Comparison of ENCODE assay signal across 8 mouse cellular contexts in genomic region chr16:35771141-35771540, GRCm38 (mm10). TPM values are rescaled to one million over a fixed set of nuclear protein-coding genes. Genes with fewer than 3 reads are reported as not detected.
DNase-seq lines count a peak whose midpoint lies in the region; ATAC-seq and TF ChIP-seq lines count a peak whose summit lies in the region.

No protein-coding gene starts in this region.

- peaks cover 17% of the 10 kb centered on the region for H3K4me1 ChIP-seq in heart, embryonic 16.5 days (ENCODE audit: control insufficient read depth, insufficient read depth, low read length)
- H3K4me1 ChIP-seq in MEL (ENCODE audit: control insufficient read depth in 1 of 2, insufficient read depth in 2 of 2, low read length in 2 of 2): peaks cover 3 to 13% of the 10 kb centered on the region in 2 experiments; a peak in 3 of 4 replicates
- H3K4me1 ChIP-seq in hindbrain, embryonic 13.5 days (replicated peaks): peaks cover 34% of the 10 kb centered on the region
- peaks cover 31% of the 10 kb centered on the region for H3K4me1 ChIP-seq in midbrain, embryonic 12.5 days
- H3K4me1 ChIP-seq in cerebellum, adult 2 months (ENCODE audit: control insufficient read depth, insufficient read depth, low read length): peaks cover 3% of the 10 kb centered on the region

- H3K4me3 ChIP-seq in heart, embryonic 16.5 days (ENCODE audit: low read length): peak overlapping the region; percentile 76; the same call in 1 of the 2 replicates
- H3K4me3 ChIP-seq in MEL (ENCODE audit: control insufficient read depth in 1 of 2, insufficient read depth in 1 of 2, low read depth in 2 of 2, low read length in 2 of 2): peak overlapping the region; percentile 28 to 92
- peak overlapping the region; percentile 79 for H3K4me3 ChIP-seq in hindbrain, embryonic 13.5 days
- H3K4me3 ChIP-seq in midbrain, embryonic 12.5 days: peak overlapping the region; percentile 80
- no peak overlapping the region for H3K4me3 ChIP-seq in cerebellum, adult 2 months (replicated peaks; ENCODE audit: insufficient read depth, low read depth, low read length)

- no peak for TF ChIP-seq CTCF in MEL (IDR thresholded peaks at IDR 0.05 in 2 of 3, conservative IDR thresholded peaks at IDR 0.05 in 1 of 3; ENCODE audit: control insufficient read depth in 1 of 3, insufficient read depth in 1 of 3, low read depth in 2 of 3, low read length in 3 of 3, poor library complexity in 1 of 3, severe bottlenecking in 1 of 3)
- no peak for TF ChIP-seq CTCF in cerebellum, adult 2 months (IDR thresholded peaks at IDR 0.05; ENCODE audit: borderline replicate concordance, insufficient read depth, low read depth, low read length)

- H3K27me3 ChIP-seq in heart, embryonic 16.5 days (ENCODE audit: control insufficient read depth, insufficient read depth, low read length): no peaks in the 10 kb centered on the region
- H3K27me3 ChIP-seq in MEL (ENCODE audit: control insufficient read depth in 1 of 2, insufficient read depth in 2 of 2, low read length in 2 of 2): no peaks in the 10 kb centered on the region
- no peaks in the 10 kb centered on the region for H3K27me3 ChIP-seq in hindbrain, embryonic 13.5 days
- no peaks in the 10 kb centered on the region for H3K27me3 ChIP-seq in midbrain, embryonic 12.5 days
- H3K27me3 ChIP-seq in cerebellum, adult 2 months (ENCODE audit: control insufficient read depth, insufficient read depth, low read length): no peaks in the 10 kb centered on the region

- H3K36me3 ChIP-seq in heart, embryonic 16.5 days (ENCODE audit: control insufficient read depth, insufficient read depth): no peaks in the 10 kb centered on the region
- H3K36me3 ChIP-seq in MEL (ENCODE audit: control insufficient read depth in 1 of 2, insufficient read depth in 2 of 2, low read length in 2 of 2): peaks cover 0 to 9% of the 10 kb centered on the region in 2 experiments; a peak in 2 of 4 replicates
- H3K36me3 ChIP-seq in hindbrain, embryonic 13.5 days: peaks cover 5% of the 10 kb centered on the region; the same call in 1 of the 2 replicates
- H3K36me3 ChIP-seq in midbrain, embryonic 12.5 days: no peaks in the 10 kb centered on the region

- no peak for ATAC-seq in heart, embryonic 16.5 days (replicated peaks; ENCODE audit: extremely low read depth, insufficient read depth, low FRiP score)
- ATAC-seq in hindbrain, embryonic 13.5 days (ENCODE audit: low FRiP score): no peak
- no peak for ATAC-seq in midbrain, embryonic 12.5 days (ENCODE audit: low FRiP score, low read depth)

- no peak for TF ChIP-seq RAD21 in MEL (IDR thresholded peaks at IDR 0.05; ENCODE audit: low read depth, low read length)

- no peak for TF ChIP-seq EP300 in MEL (IDR thresholded peaks at IDR 0.05; ENCODE audit: low read depth in 1 of 2, low read length in 2 of 2)

- no peak for TF ChIP-seq POLR2A in MEL (IDR thresholded peaks at IDR 0.05; ENCODE audit: control insufficient read depth in 1 of 2, insufficient read depth in 1 of 2, low read depth in 1 of 2, low read length in 2 of 2, poor library complexity in 1 of 2)
- TF ChIP-seq POLR2A in cerebellum, adult 2 months (IDR thresholded peaks at IDR 0.05; ENCODE audit: borderline replicate concordance, insufficient read depth, low read length): no peak

- H3K4me2 ChIP-seq in heart, embryonic 16.5 days (ENCODE audit: low read depth, low read length): peak overlapping the region; percentile 99
- peak overlapping the region; percentile 89 for H3K4me2 ChIP-seq in hindbrain, embryonic 13.5 days
- H3K4me2 ChIP-seq in midbrain, embryonic 12.5 days (replicated peaks): peak overlapping the region; percentile 88

- no peak for DNase-seq in heart, adult 8-10 months (ENCODE audit: low spot score)
- DNase-seq in MEL (ENCODE audit: low read depth, low spot score): no peak
- no peak for DNase-seq in left cerebral cortex, adult 9 months (ENCODE audit: low spot score in 2 of 2)
- DNase-seq in frontal cortex, adult 2 months (ENCODE audit: extremely low spot score in 1 of 2, low spot score in 1 of 2): no peak
- no peak for DNase-seq in cerebellum, adult 2 months

- peaks cover 14% of the 10 kb centered on the region for H3K79me2 ChIP-seq in MEL (ENCODE audit: control insufficient read depth, insufficient read depth, low read length, poor library complexity)

- H3K27ac ChIP-seq in heart, embryonic 16.5 days (ENCODE audit: low read length): no peak overlapping the region
- H3K27ac ChIP-seq in MEL (ENCODE audit: control insufficient read depth, low read depth, low read length): no peak overlapping the region
- H3K27ac ChIP-seq in hindbrain, embryonic 13.5 days: no peak overlapping the region
- no peak overlapping the region for H3K27ac ChIP-seq in midbrain, embryonic 12.5 days (replicated peaks)
- H3K27ac ChIP-seq in cerebellum, adult 2 months (ENCODE audit: insufficient read depth, low read length): no peak overlapping the region

- H3K9ac ChIP-seq in heart, embryonic 16.5 days (ENCODE audit: low read length): peak overlapping the region; percentile 75
- peak overlapping the region; percentile 70 for H3K9ac ChIP-seq in MEL (ENCODE audit: control insufficient read depth, low read depth, low read length, poor library complexity, severe bottlenecking)
- H3K9ac ChIP-seq in hindbrain, embryonic 13.5 days: peak overlapping the region; percentile 87
- H3K9ac ChIP-seq in midbrain, embryonic 12.5 days (replicated peaks): 0 out of 2 replicates have a peak overlapping the region, but pooled peaks have one; percentile 78

- WGBS in heart, embryonic 16.5 days: 29% methylated on average over 8 of the region's 8 CpGs
- WGBS in hindbrain, embryonic 13.5 days: 15% methylated on average over 8 of the region's 8 CpGs
- 29% methylated on average over 8 of the region's 8 CpGs for WGBS in midbrain, embryonic 12.5 days
- WGBS in cerebellum, adult 2 months: 30% methylated on average over 8 of the region's 8 CpGs

- H3K9me3 ChIP-seq in heart, embryonic 16.5 days (replicated peaks; ENCODE audit: control insufficient read depth, low read length): no peaks in the 10 kb centered on the region
- no peaks in the 10 kb centered on the region for H3K9me3 ChIP-seq in MEL (replicated peaks; ENCODE audit: insufficient read depth, low read length)
- H3K9me3 ChIP-seq in hindbrain, embryonic 13.5 days: no peaks in the 10 kb centered on the region
- H3K9me3 ChIP-seq in midbrain, embryonic 12.5 days: no peaks in the 10 kb centered on the region

TF ChIP-seq in MEL, 35 proteins besides CTCF, POLR2A, EP300 and RAD21:
- TF ChIP-seq USF1 (IDR thresholded peaks at IDR 0.05; ENCODE audit: low read depth, low read length) (no peak), USF2 (IDR thresholded peaks at IDR 0.05; ENCODE audit: borderline replicate concordance in 1 of 2, insufficient read depth in 1 of 2, low read depth in 1 of 2, low read length in 2 of 2) (no peak), ZMIZ1 (IDR thresholded peaks at IDR 0.05; ENCODE audit: low read depth, low read length) (no peak), NRF1 (IDR thresholded peaks at IDR 0.05; ENCODE audit: insufficient read depth, low read depth, low read length, poor library complexity, severe bottlenecking) (no peak), E2F4 (IDR thresholded peaks at IDR 0.05; ENCODE audit: borderline replicate concordance, low read depth, low read length) (no peak), GATA1 (IDR thresholded peaks at IDR 0.05; ENCODE audit: low read depth, low read length) (no peak), RCOR1 (IDR thresholded peaks at IDR 0.05; ENCODE audit: low read depth, low read length) (no peak), ZC3H11A (IDR thresholded peaks at IDR 0.05; ENCODE audit: low read depth, low read length) (no peak), MAZ (IDR thresholded peaks at IDR 0.05; ENCODE audit: low read depth, low read length) (no peak), SIN3A (IDR thresholded peaks at IDR 0.05; ENCODE audit: low read length) (no peak), POLR2AphosphoS5 (IDR thresholded peaks at IDR 0.05; ENCODE audit: borderline replicate concordance, low read depth, low read length) (no peak), CHD1 (IDR thresholded peaks at IDR 0.05; ENCODE audit: low read depth, low read length) (no peak), MEF2A (IDR thresholded peaks at IDR 0.05; ENCODE audit: extremely low read depth, insufficient replicate concordance, low read depth, low read length, poor library complexity, severe bottlenecking) (no peak), MAX (IDR thresholded peaks at IDR 0.05; ENCODE audit: low read length) (no peak), CHD2 (IDR thresholded peaks at IDR 0.05; ENCODE audit: low read length) (no peak), ELF1 (IDR thresholded peaks at IDR 0.05; ENCODE audit: low read depth, low read length) (no peak), BHLHE40 (IDR thresholded peaks at IDR 0.05; ENCODE audit: borderline replicate concordance, low read depth, low read length) (no peak), GABPA (IDR thresholded peaks at IDR 0.05; ENCODE audit: low read depth, low read length) (no peak), SMC3 (IDR thresholded peaks at IDR 0.05; ENCODE audit: low read depth, low read length) (no peak), MAFK (IDR thresholded peaks at IDR 0.05; ENCODE audit: borderline replicate concordance, low read depth, low read length) (no peak)

RNA-seq across cellular contexts. Expression of gene Hspbap1, which starts 1.0 kb away (rescaled TPM):
- 8.3 and 9.4 TPM in 2 replicates for polyA plus RNA-seq in heart, embryonic 16.5 days (2015; fragmentation: Nextera tagmentation; extraction: Ambion mirVana)
- 1 to 10 TPM; 2.2 to 3.6 (median 2.6) TPM for total RNA-seq in heart, adult 8-10 months (2022)
- 7.2 and 9.6 TPM in 2 replicates for total RNA-seq in MEL (2012; rRNA removed)
- polyA plus RNA-seq in MEL (2012; ENCODE audit: insufficient read depth in 1 of 2, insufficient read length in 2 of 2, low read depth in 1 of 2, low replicate concordance in 2 of 2, missing spikeins in 1 of 2): 1 to 10 TPM in 1 of 2 experiments, not detected in 1; 9.6 TPM
- 18.6 and 18.8 TPM in 2 replicates for polyA plus RNA-seq in hindbrain, embryonic 13.5 days (2015; fragmentation: Nextera tagmentation; extraction: Ambion mirVana)
- 20.9 and 21.9 TPM in 2 replicates for polyA plus RNA-seq in midbrain, embryonic 12.5 days (2016; fragmentation: Nextera tagmentation; extraction: Ambion mirVana)
- 5.9 and 6.5 TPM in 2 replicates for polyA plus RNA-seq in frontal cortex, adult 2 months (2012; rRNA removed)
- 5.7 and 6.1 TPM in 2 replicates for polyA plus RNA-seq in cerebellum, adult 2 months (2012; rRNA removed)

RNA-seq across cellular contexts. Expression of gene Dirc2, which starts 2.0 kb away (rescaled TPM):
- polyA plus RNA-seq in heart, embryonic 16.5 days (2015; fragmentation: Nextera tagmentation; extraction: Ambion mirVana): 10.1 and 12.0 TPM in 2 replicates
- 10 to 100 TPM; 52.1 to 60.6 (median 55.7) TPM for total RNA-seq in heart, adult 8-10 months (2022)
- 1.6 and 2.1 TPM in 2 replicates for total RNA-seq in MEL (2012; rRNA removed)
- 1 to 10 TPM in 1 of 2 experiments, not detected in 1; 4.1 TPM for polyA plus RNA-seq in MEL (2012; ENCODE audit: insufficient read depth in 1 of 2, insufficient read length in 2 of 2, low read depth in 1 of 2, low replicate concordance in 2 of 2, missing spikeins in 1 of 2)
- polyA plus RNA-seq in hindbrain, embryonic 13.5 days (2015; fragmentation: Nextera tagmentation; extraction: Ambion mirVana): 27.1 and 30.8 TPM in 2 replicates
- 24.5 and 26.3 TPM in 2 replicates for polyA plus RNA-seq in midbrain, embryonic 12.5 days (2016; fragmentation: Nextera tagmentation; extraction: Ambion mirVana)
- polyA plus RNA-seq in frontal cortex, adult 2 months (2012; rRNA removed): 56.0 and 60.0 TPM in 2 replicates
- polyA plus RNA-seq in cerebellum, adult 2 months (2012; rRNA removed): 56.8 and 57.3 TPM in 2 replicates
